Comparison of ENCODE assay signal across 9 mouse cellular contexts in the genomic region with DNA sequence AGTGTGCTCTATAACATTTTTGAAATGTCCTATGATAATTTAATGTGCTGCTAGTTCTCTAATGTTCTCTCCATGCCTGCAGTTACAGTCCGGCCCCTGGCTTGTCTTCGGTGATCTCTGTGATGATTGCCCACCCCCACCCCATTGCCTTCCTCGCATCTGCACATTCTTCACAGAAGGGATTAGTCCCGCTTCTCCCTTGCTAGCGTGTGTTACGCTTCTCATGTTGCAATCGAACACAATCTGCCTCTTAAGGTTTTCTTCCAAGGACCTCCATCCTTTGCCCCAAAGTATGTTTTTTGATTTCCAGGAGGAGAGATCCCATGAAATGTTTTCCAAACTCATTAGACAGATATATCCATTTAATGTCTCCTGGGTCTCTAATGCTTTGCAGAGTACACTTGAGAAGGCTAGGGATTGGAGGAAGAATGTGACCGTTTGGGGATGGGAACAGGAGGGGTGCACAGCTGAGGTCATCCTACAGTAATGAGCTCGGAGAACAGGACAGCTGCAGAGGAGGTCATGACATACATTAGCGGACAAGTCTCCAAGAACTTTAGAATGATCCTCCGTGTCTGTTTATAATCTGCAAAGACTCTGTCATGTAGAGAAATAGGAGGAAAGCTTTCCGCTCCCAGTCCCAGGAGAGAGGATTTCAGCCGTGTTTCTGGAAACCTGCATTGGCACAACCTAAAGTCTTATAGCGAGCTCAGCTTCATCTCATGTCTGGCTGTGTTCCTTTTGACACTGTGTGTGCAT.
DNase-seq lines count a peak whose midpoint lies in the region; ATAC-seq and TF ChIP-seq lines count a peak whose summit lies in the region.
"Had no signal": no experiment of that assay in that cellular context is flagged by ENCODE, and none has a peak within 500 bp of the region (broad histone marks: within the 10 kb centered on the region; RNA-seq: fewer than 3 reads in every experiment).

No protein-coding gene starts in this region.

- WGBS in kidney, embryonic 16.5 days = 33% methylated on average over 14 of the region's 14 CpGs
- WGBS in embryonic facial prominence, embryonic 15.5 days = 13% methylated on average over 14 of the region's 14 CpGs
- 56% methylated on average over 14 of the region's 14 CpGs for WGBS in intestine, postnatal 0 days

- peak overlapping the region; percentile 15 for H3K4me2 ChIP-seq in kidney, embryonic 16.5 days (replicated peaks; ENCODE audit: low read depth, low read length)
- peak overlapping the region; percentile 40 for H3K4me2 ChIP-seq in embryonic facial prominence, embryonic 15.5 days (replicated peaks)
- peak overlapping the region; percentile 30; the same call in 1 of the 2 replicates for H3K4me2 ChIP-seq in intestine, postnatal 0 days (replicated peaks; ENCODE audit: low read depth)

- H3K27me3 ChIP-seq in kidney, embryonic 16.5 days (ENCODE audit: insufficient read depth, low read length) = no peaks in the 10 kb centered on the region
- no peaks in the 10 kb centered on the region for H3K27me3 ChIP-seq in embryonic facial prominence, embryonic 15.5 days
- H3K27me3 ChIP-seq in intestine, postnatal 0 days (replicated peaks; ENCODE audit: control insufficient read depth, insufficient read depth, low read length) = no peaks in the 10 kb centered on the region

- H3K36me3 ChIP-seq in kidney, embryonic 16.5 days (ENCODE audit: insufficient read depth, low read length) = no peaks in the 10 kb centered on the region
- no peaks in the 10 kb centered on the region for H3K36me3 ChIP-seq in embryonic facial prominence, embryonic 15.5 days
- H3K36me3 ChIP-seq in intestine, postnatal 0 days (ENCODE audit: control insufficient read depth, insufficient read depth) = no peaks in the 10 kb centered on the region

- peaks cover 18% of the 10 kb centered on the region for H3K4me1 ChIP-seq in kidney, embryonic 16.5 days (ENCODE audit: insufficient read depth, low read length)
- peaks cover 20% of the 10 kb centered on the region for H3K4me1 ChIP-seq in embryonic facial prominence, embryonic 15.5 days
- no peaks in the 10 kb centered on the region for H3K4me1 ChIP-seq in intestine, postnatal 0 days (replicated peaks; ENCODE audit: control insufficient read depth, insufficient read depth, low read length)

- no peak for DNase-seq in kidney, adult 8-10 months
- DNase-seq in retina, embryonic 14.5 days (ENCODE audit: low spot score) = peak; percentile 76
- DNase-seq in spleen, postnatal 4 days (ENCODE audit: low spot score in 2 of 2) = no peak
- DNase-seq in frontal cortex, postnatal 10 days (ENCODE audit: low spot score in 2 of 2) = no peak
- DNase-seq: cerebellum, adult 11 months had no signal

- H3K4me3 ChIP-seq in kidney, embryonic 16.5 days (ENCODE audit: low read length) = no peak overlapping the region
- H3K4me3 ChIP-seq in embryonic facial prominence, embryonic 15.5 days (replicated peaks) = peak overlapping the region; percentile 12; the same call in 1 of the 2 replicates
- no peak overlapping the region for H3K4me3 ChIP-seq in intestine, postnatal 0 days (ENCODE audit: low read depth, low read length)

- H3K9me3 ChIP-seq in kidney, embryonic 16.5 days (ENCODE audit: low read length) = no peaks in the 10 kb centered on the region
- no peaks in the 10 kb centered on the region for H3K9me3 ChIP-seq in embryonic facial prominence, embryonic 15.5 days (replicated peaks)
- H3K9me3 ChIP-seq in intestine, postnatal 0 days (ENCODE audit: control insufficient read depth) = no peaks in the 10 kb centered on the region

- peak; percentile 70 for ATAC-seq in kidney, embryonic 16.5 days (ENCODE audit: low FRiP score, low TSS enrichment)
- ATAC-seq in embryonic facial prominence, embryonic 15.5 days (ENCODE audit: insufficient number of reproducible peaks, low FRiP score, low TSS enrichment, low read depth) = peak; percentile 89
- ATAC-seq in intestine, postnatal 0 days = no peak
- ATAC-seq in monocyte, adult 5-6 weeks (replicated peaks; ENCODE audit: insufficient number of reproducible peaks, low FRiP score, low TSS enrichment, poor library complexity, severe bottlenecking) = no peak

- no peak overlapping the region for H3K9ac ChIP-seq in kidney, embryonic 16.5 days (replicated peaks; ENCODE audit: low read length)
- no peak overlapping the region for H3K9ac ChIP-seq in embryonic facial prominence, embryonic 15.5 days
- no peak overlapping the region for H3K9ac ChIP-seq in intestine, postnatal 0 days (ENCODE audit: low read depth, low read length)

- no peak for TF ChIP-seq CTCF in intestine, postnatal 0 days (IDR thresholded peaks at IDR 0.05; ENCODE audit: low read depth)

- no peak overlapping the region for H3K27ac ChIP-seq in kidney, embryonic 16.5 days (ENCODE audit: low read length)
- peak overlapping the region; percentile 79 for H3K27ac ChIP-seq in embryonic facial prominence, embryonic 15.5 days (replicated peaks)
- no peak overlapping the region for H3K27ac ChIP-seq in intestine, postnatal 0 days (ENCODE audit: low read depth, low read length)

Comparison
In these comparisons a context has a peak if more than half of its experiments do, and no peak if none do; other contexts are left out.
1. ATAC-seq: peak in kidney, embryonic 16.5 days (single experiment) and embryonic facial prominence, embryonic 15.5 days (single experiment); none in intestine, postnatal 0 days (single experiment) and monocyte, adult 5-6 weeks (single experiment).
2. Peak in every context shown above with its lines, with median percentiles within 50 percentile points of each other: H3K4me2 ChIP-seq.